Mouse (Mus musculus) left cerebral cortex, postnatal 36 days (tissue): ENCODE data around the gene Gm13271. TPM values are rescaled to one million over a fixed set of nuclear protein-coding genes. Genes with fewer than 3 reads are reported as not detected.

Source experiments
- total RNA-seq, 2 experiments: library from RNA; stranded (reverse); gene quantifications; 2 replicates each; pipeline ENCODE4 v1.2.3; 2021

Gene Gm13271
- total RNA-seq, 2 experiments from 2014 or later: not detected

Other genes with a start within 250 kb of the Gm13271 start
- not detected for gene Ifnb1, start 232.1 kb upstream of the Gm13271 start, total RNA-seq
- gene Ifna15, start 196.6 kb upstream of the Gm13271 start, total RNA-seq: not detected
- gene Ifna14, start 183.1 kb upstream of the Gm13271 start, total RNA-seq: not detected
- not detected for gene Ifna9, start 162.5 kb upstream of the Gm13271 start, total RNA-seq
- gene Ifna12, start 151.5 kb upstream of the Gm13271 start, total RNA-seq: not detected
- gene C87499, start 120.5 kb upstream of the Gm13271 start, total RNA-seq: not detected
- not detected for gene Ifna13, start 110.4 kb upstream of the Gm13271 start, total RNA-seq
- not detected for gene Ifna16, start 77.9 kb upstream of the Gm13271 start, total RNA-seq
- not detected for gene Ifna2, start 71.0 kb upstream of the Gm13271 start, total RNA-seq
- gene Ifnab, start 63.5 kb upstream of the Gm13271 start, total RNA-seq: not detected
- gene Gm26566, start 33.1 kb upstream of the Gm13271 start, total RNA-seq: 1 to 10 TPM in 1 of 2 experiments, under 1 TPM in 1; 0.66 to 1.5 TPM
- 100 to 1,000 TPM in 1 of 2 experiments, 10 to 100 TPM in 1; 92.7 to 101 TPM for gene Klhl9, start 32.4 kb upstream of the Gm13271 start, total RNA-seq
- not detected for gene Gm13283, start 5.3 kb downstream of the Gm13271 start, total RNA-seq
- not detected for gene Gm13290, start 19.0 kb downstream of the Gm13271 start, total RNA-seq
- gene Gm13289, start 22.1 kb downstream of the Gm13271 start, total RNA-seq: not detected
- gene Gm13272, start 25.0 kb downstream of the Gm13271 start, total RNA-seq: not detected
- gene Ifnz, start 27.3 kb downstream of the Gm13271 start, total RNA-seq: not detected
- gene Gm13276, start 30.8 kb downstream of the Gm13271 start, total RNA-seq: not detected
- gene Gm13277, start 33.8 kb downstream of the Gm13271 start, total RNA-seq: not detected
- not detected for gene Gm13278, start 36.7 kb downstream of the Gm13271 start, total RNA-seq
- not detected for gene Gm13275, start 39.6 kb downstream of the Gm13271 start, total RNA-seq
- gene Gm13279, start 42.5 kb downstream of the Gm13271 start, total RNA-seq: not detected
- gene Gm13285, start 44.8 kb downstream of the Gm13271 start, total RNA-seq: not detected
- not detected for gene Gm13287, start 48.4 kb downstream of the Gm13271 start, total RNA-seq
- gene Gm13288, start 50.7 kb downstream of the Gm13271 start, total RNA-seq: not detected
- gene Ifna7, start 61.4 kb downstream of the Gm13271 start, total RNA-seq: not detected
- not detected for gene Ifna11, start 65.1 kb downstream of the Gm13271 start, total RNA-seq
- gene Ifna6, start 72.5 kb downstream of the Gm13271 start, total RNA-seq: not detected
- gene Ifna5, start 80.7 kb downstream of the Gm13271 start, total RNA-seq: not detected
- not detected for gene Ifna4, start 87.0 kb downstream of the Gm13271 start, total RNA-seq
- gene Ifna1, start 95.2 kb downstream of the Gm13271 start, total RNA-seq: not detected
- gene Ifne, start 125.3 kb downstream of the Gm13271 start, total RNA-seq: not detected